Mouse (Mus musculus) kidney, adult 18-20 months (tissue): ENCODE data around the gene Slc6a5.
A peak's percentile ranks its signal among the peaks of the same experiment; 100 is the strongest.

ENCODE experiments used
- DNase-seq: peaks from one replicate; pipeline ENCODE4 v3.0.0; 2021

The Slc6a5 gene

GRCm38 (mm10) chr7:49909850-49910249 is at the start of gene Slc6a5:
Slc6a5 (plus strand) TSS chr7:49910146.
- no peak for DNase-seq

GRCm38 (mm10) chr7:49861196-49861595 is 48.8 kb upstream of the Slc6a5 start:
- no peak for DNase-seq

- no peak for DNase-seq
Measured at GRCm38 (mm10) chr7:49863753-49864152, 46.2 kb upstream of the Slc6a5 start.

- no peak for DNase-seq
Measured at GRCm38 (mm10) chr7:49869656-49870055, 40.3 kb upstream of the Slc6a5 start.

- no peak for DNase-seq
Measured at GRCm38 (mm10) chr7:49870276-49870675, 39.7 kb upstream of the Slc6a5 start.

- DNase-seq, result no peak
Measured at GRCm38 (mm10) chr7:49877307-49877706, 32.6 kb upstream of the Slc6a5 start.

- no peak for DNase-seq
Measured at GRCm38 (mm10) chr7:49879051-49879450, 30.9 kb upstream of the Slc6a5 start.

- DNase-seq, result no peak
Measured at GRCm38 (mm10) chr7:49879998-49880707, 29.8 kb upstream of the Slc6a5 start.

GRCm38 (mm10) chr7:49882288-49882687 is 27.7 kb upstream of the Slc6a5 start:
- peak; percentile 73 for DNase-seq

- DNase-seq, result no peak
Measured at GRCm38 (mm10) chr7:49882694-49883389, 27.1 kb upstream of the Slc6a5 start.

GRCm38 (mm10) chr7:49887776-49888390 is 22.1 kb upstream of the Slc6a5 start:
- no peak for DNase-seq

- no peak for DNase-seq
Measured at GRCm38 (mm10) chr7:49894786-49895185, 15.2 kb upstream of the Slc6a5 start.

GRCm38 (mm10) chr7:49895296-49895695 is 14.7 kb upstream of the Slc6a5 start:
- no peak for DNase-seq

- peak; percentile 44 for DNase-seq
Measured at GRCm38 (mm10) chr7:49902003-49902552, 7.9 kb upstream of the Slc6a5 start.

- no peak for DNase-seq
Measured at GRCm38 (mm10) chr7:49907191-49908171, 2.5 kb upstream of the Slc6a5 start.

GRCm38 (mm10) chr7:49908181-49908855 is 1.6 kb upstream of the Slc6a5 start:
- DNase-seq, result peak; percentile 55

GRCm38 (mm10) chr7:49908990-49909411 is 945 bp upstream of the Slc6a5 start:
- peak; percentile 69 for DNase-seq

GRCm38 (mm10) chr7:49910361-49910760 is 415 bp downstream of the Slc6a5 start:
- peak; percentile 37 for DNase-seq

- DNase-seq, result no peak
Measured at GRCm38 (mm10) chr7:49911147-49911946, 1.4 kb downstream of the Slc6a5 start.

- DNase-seq, result no peak
Measured at GRCm38 (mm10) chr7:49911947-49912262, 2.0 kb downstream of the Slc6a5 start.

- DNase-seq, result no peak
Measured at GRCm38 (mm10) chr7:49913164-49913563, 3.2 kb downstream of the Slc6a5 start.
